ENCODE assay signal across 15 mouse cellular contexts in genomic region chr19:60967909-60968308, GRCm38 (mm10).
"Had no signal": no experiment of that assay in that cellular context is flagged by ENCODE, and none has a peak within 500 bp of the region (broad histone marks: within the 10 kb centered on the region; RNA-seq: fewer than 3 reads in every experiment).

No protein-coding gene starts in this region.

- H3K4me1 ChIP-seq: lung, embryonic 15.5 days; midbrain, embryonic 12.5 days; neural tube, embryonic 12.5 days; stomach, embryonic 15.5 days had no signal

- DNase-seq: liver, postnatal 0 days; lung, adult 2 months; lung, postnatal 10 days; lung, postnatal 4 days; midbrain, embryonic 14.5 days; right cerebral cortex, postnatal 14 days; thymus, adult 2 months; thymus, postnatal 25 days; thymus, postnatal 4 days had no signal

- H3K4me2 ChIP-seq: lung, embryonic 15.5 days; midbrain, embryonic 12.5 days; neural tube, embryonic 12.5 days; stomach, embryonic 15.5 days had no signal

- H3K27me3 ChIP-seq: lung, embryonic 15.5 days; midbrain, embryonic 12.5 days; neural tube, embryonic 12.5 days; stomach, embryonic 15.5 days had no signal

- H3K4me3 ChIP-seq: lung, embryonic 15.5 days; midbrain, embryonic 10.5 days; midbrain, embryonic 12.5 days; neural tube, embryonic 12.5 days; stomach, embryonic 15.5 days had no signal

- H3K9me3 ChIP-seq: lung, embryonic 15.5 days; midbrain, embryonic 10.5 days; midbrain, embryonic 12.5 days; neural tube, embryonic 12.5 days; stomach, embryonic 15.5 days had no signal

- H3K9ac ChIP-seq: liver, postnatal 0 days; lung, embryonic 15.5 days; midbrain, embryonic 12.5 days; neural tube, embryonic 12.5 days; stomach, embryonic 15.5 days had no signal

- H3K36me3 ChIP-seq: lung, embryonic 15.5 days; midbrain, embryonic 10.5 days; midbrain, embryonic 12.5 days; neural tube, embryonic 12.5 days; stomach, embryonic 15.5 days had no signal

- ATAC-seq: liver, postnatal 0 days had no signal

- H3K27ac ChIP-seq: lung, embryonic 15.5 days; midbrain, embryonic 10.5 days; midbrain, embryonic 12.5 days; neural tube, embryonic 12.5 days; stomach, embryonic 15.5 days; stomach, postnatal 0 days had no signal
